ENCODE assay signal across 24 mouse cellular contexts in genomic region chr12:86701491-86701890, GRCm38 (mm10). TPM values are rescaled to one million over a fixed set of nuclear protein-coding genes. Genes with fewer than 3 reads are reported as not detected.
DNase-seq lines count a peak whose midpoint lies in the region; ATAC-seq and TF ChIP-seq lines count a peak whose summit lies in the region.
"Had no signal": no experiment of that assay in that cellular context is flagged by ENCODE, and none has a peak within 500 bp of the region (broad histone marks: within the 10 kb centered on the region; RNA-seq: fewer than 3 reads in every experiment).

No protein-coding gene starts in this region.

- TF ChIP-seq POLR2A in cortical plate, adult 2 months (IDR thresholded peaks at IDR 0.05; ENCODE audit: extremely low read depth, insufficient read depth, low read length), result no peak

- DNase-seq in hindbrain, embryonic 10.5 days (ENCODE audit: low spot score), result no peak
- DNase-seq in hindbrain, embryonic 11.5 days (ENCODE audit: low spot score), result no peak
- DNase-seq in cerebellum, adult 8-10 months, result peak; percentile 53
- no peak for DNase-seq in hindbrain, embryonic 14.5 days (ENCODE audit: low spot score)
- DNase-seq in testis, postnatal 10 days (ENCODE audit: low spot score), result no peak
- DNase-seq in adrenal gland, postnatal 10 days, result no peak
- no peak for DNase-seq in layer of hippocampus, postnatal 36 days
- DNase-seq: adrenal gland, adult 8-10 months; B cell, adult 2 months; heart, postnatal 14 days; layer of hippocampus, adult 9-11 months; lung, postnatal 10 days; thymus, postnatal 14 days had no signal

- no peak overlapping the region for H3K9ac ChIP-seq in hindbrain, embryonic 11.5 days (ENCODE audit: low read depth, low read length)
- no peak overlapping the region for H3K9ac ChIP-seq in hindbrain, embryonic 14.5 days
- H3K9ac ChIP-seq: intestine, embryonic 15.5 days; limb, embryonic 15.5 days; midbrain, embryonic 15.5 days had no signal

- no peak for TF ChIP-seq CTCF in cortical plate, adult 2 months (IDR thresholded peaks at IDR 0.05; ENCODE audit: extremely low read depth, insufficient read depth, low read length)

- no peaks in the 10 kb centered on the region for H3K27me3 ChIP-seq in hindbrain, embryonic 10.5 days (ENCODE audit: insufficient read depth, poor library complexity, severe bottlenecking)
- H3K27me3 ChIP-seq in hindbrain, embryonic 11.5 days (ENCODE audit: control insufficient read depth, insufficient read depth, low read length), result no peaks in the 10 kb centered on the region
- H3K27me3 ChIP-seq in hindbrain, embryonic 14.5 days (ENCODE audit: control insufficient read depth, insufficient read depth, low read length), result no peaks in the 10 kb centered on the region
- H3K27me3 ChIP-seq: intestine, embryonic 15.5 days; limb, embryonic 15.5 days; midbrain, embryonic 15.5 days had no signal

- H3K4me3 ChIP-seq in hindbrain, embryonic 10.5 days, result no peak overlapping the region
- H3K4me3 ChIP-seq in hindbrain, embryonic 11.5 days (ENCODE audit: low read depth, low read length), result no peak overlapping the region
- no peak overlapping the region for H3K4me3 ChIP-seq in cortical plate, adult 2 months (ENCODE audit: insufficient read depth, low read length)
- no peak overlapping the region for H3K4me3 ChIP-seq in hindbrain, embryonic 14.5 days (replicated peaks; ENCODE audit: low read length)
- H3K4me3 ChIP-seq: intestine, embryonic 15.5 days; limb, embryonic 15.5 days; midbrain, embryonic 15.5 days had no signal

- H3K4me2 ChIP-seq in hindbrain, embryonic 11.5 days (replicated peaks; ENCODE audit: low read depth, low read length), result no peak overlapping the region
- no peak overlapping the region for H3K4me2 ChIP-seq in hindbrain, embryonic 14.5 days (replicated peaks)
- H3K4me2 ChIP-seq: heart, embryonic 11.5 days; intestine, embryonic 15.5 days; limb, embryonic 15.5 days; midbrain, embryonic 15.5 days had no signal

- H3K4me1 ChIP-seq in hindbrain, embryonic 10.5 days (replicated peaks), result peaks cover 47% of the 10 kb centered on the region
- peaks cover 7% of the 10 kb centered on the region; the same call in 1 of the 2 replicates for H3K4me1 ChIP-seq in hindbrain, embryonic 11.5 days (replicated peaks; ENCODE audit: control insufficient read depth, insufficient read depth, low read length)
- peaks cover 8% of the 10 kb centered on the region; the same call in 1 of the 2 replicates for H3K4me1 ChIP-seq in cortical plate, adult 2 months (ENCODE audit: control insufficient read depth, insufficient read depth, low read length)
- no peaks in the 10 kb centered on the region; the same call in 1 of the 2 replicates for H3K4me1 ChIP-seq in hindbrain, embryonic 14.5 days (replicated peaks; ENCODE audit: control insufficient read depth, insufficient read depth, low read length)

- peak overlapping the region; percentile 83 for H3K27ac ChIP-seq in hindbrain, embryonic 10.5 days
- H3K27ac ChIP-seq in hindbrain, embryonic 11.5 days (ENCODE audit: low read depth, low read length), result no peak overlapping the region
- peak overlapping the region; percentile 73; the same call in 1 of the 2 replicates for H3K27ac ChIP-seq in cortical plate, adult 2 months (ENCODE audit: insufficient read depth, low read length)
- peak overlapping the region; percentile 81; the same call in 1 of the 2 replicates for H3K27ac ChIP-seq in hindbrain, embryonic 14.5 days
- H3K27ac ChIP-seq: intestine, embryonic 15.5 days; kidney, postnatal 0 days; limb, embryonic 15.5 days had no signal

- no peaks in the 10 kb centered on the region for H3K9me3 ChIP-seq in hindbrain, embryonic 10.5 days
- H3K9me3 ChIP-seq in hindbrain, embryonic 11.5 days (ENCODE audit: control insufficient read depth, low read length), result no peaks in the 10 kb centered on the region
- no peaks in the 10 kb centered on the region for H3K9me3 ChIP-seq in hindbrain, embryonic 14.5 days (ENCODE audit: control insufficient read depth, low read length)
- H3K9me3 ChIP-seq: intestine, embryonic 15.5 days; limb, embryonic 15.5 days; midbrain, embryonic 15.5 days had no signal

- ATAC-seq in hindbrain, embryonic 11.5 days (ENCODE audit: low FRiP score), result no peak
- ATAC-seq in hindbrain, embryonic 14.5 days (ENCODE audit: low FRiP score), result no peak
- ATAC-seq: intestine, embryonic 15.5 days; midbrain, embryonic 15.5 days had no signal

- H3K36me3 ChIP-seq in hindbrain, embryonic 10.5 days, result peaks cover 28% of the 10 kb centered on the region
- no peaks in the 10 kb centered on the region for H3K36me3 ChIP-seq in hindbrain, embryonic 11.5 days (ENCODE audit: control insufficient read depth, insufficient read depth, low read length)
- peaks cover under 1% of the 10 kb centered on the region for H3K36me3 ChIP-seq in hindbrain, embryonic 14.5 days (replicated peaks; ENCODE audit: control insufficient read depth, insufficient read depth)
- H3K36me3 ChIP-seq: intestine, embryonic 15.5 days; midbrain, embryonic 15.5 days had no signal

- 87% methylated on average over 4 of the region's 4 CpGs for WGBS in hindbrain, embryonic 10.5 days
- WGBS in hindbrain, embryonic 11.5 days, result 91% methylated on average over 4 of the region's 4 CpGs
- WGBS in hindbrain, embryonic 14.5 days, result 90% methylated on average over 4 of the region's 4 CpGs

RNA-seq across cellular contexts. Expression of gene Vash1, which starts 23.0 kb away (rescaled TPM):
- 21.1 and 27.4 TPM in 2 replicates for polyA plus RNA-seq in hindbrain, embryonic 10.5 days (2016; fragmentation: Nextera tagmentation; extraction: Ambion mirVana)
- polyA plus RNA-seq in hindbrain, embryonic 11.5 days (2014; fragmentation: Nextera tagmentation; extraction: Ambion mirVana), result 26.5 and 28.1 TPM in 2 replicates
- 14.7 and 15.8 TPM in 2 replicates for polyA plus RNA-seq in cortical plate, adult 2 months (2012; rRNA removed)
- polyA plus RNA-seq in hindbrain, embryonic 14.5 days (2014; fragmentation: Nextera tagmentation; extraction: Ambion mirVana), result 27.5 and 31.2 TPM in 2 replicates
- total RNA-seq in adrenal gland, postnatal 10 days (2021), result 10 to 100 TPM; 14.7 to 20.6 TPM
- total RNA-seq in layer of hippocampus, postnatal 36 days (2021), result 10 to 100 TPM; 44.4 to 47.7 TPM
- total RNA-seq: megakaryocyte, adult 5-6 weeks had no signal

RNA-seq across cellular contexts. Expression of gene Angel1, which starts 24.8 kb away (rescaled TPM):
- polyA plus RNA-seq in hindbrain, embryonic 10.5 days (2016; fragmentation: Nextera tagmentation; extraction: Ambion mirVana), result 14.7 and 14.8 TPM in 2 replicates
- 8.4 and 11.6 TPM in 2 replicates for polyA plus RNA-seq in hindbrain, embryonic 11.5 days (2014; fragmentation: Nextera tagmentation; extraction: Ambion mirVana)
- 10.3 and 10.5 TPM in 2 replicates for polyA plus RNA-seq in cortical plate, adult 2 months (2012; rRNA removed)
- polyA plus RNA-seq in hindbrain, embryonic 14.5 days (2014; fragmentation: Nextera tagmentation; extraction: Ambion mirVana), result 12.3 and 13.1 TPM in 2 replicates
- total RNA-seq in adrenal gland, postnatal 10 days (2021), result 1 to 10 TPM; 2.9 to 4.9 TPM
- 1 to 10 TPM; 6.0 to 6.2 TPM for total RNA-seq in layer of hippocampus, postnatal 36 days (2021)

RNA-seq across cellular contexts. Expression of gene Lrrc74a, which starts 32.7 kb away (rescaled TPM):
- not detected in 2 replicates for polyA plus RNA-seq in hindbrain, embryonic 10.5 days (2016; fragmentation: Nextera tagmentation; extraction: Ambion mirVana)
- polyA plus RNA-seq in hindbrain, embryonic 11.5 days (2014; fragmentation: Nextera tagmentation; extraction: Ambion mirVana), result not detected in 2 replicates
- polyA plus RNA-seq in cortical plate, adult 2 months (2012; rRNA removed), result not detected in 2 replicates
- polyA plus RNA-seq in hindbrain, embryonic 14.5 days (2014; fragmentation: Nextera tagmentation; extraction: Ambion mirVana), result not detected in 2 replicates
- total RNA-seq in adrenal gland, postnatal 10 days (2021), result not detected
- total RNA-seq in layer of hippocampus, postnatal 36 days (2021), result not detected
- total RNA-seq: adrenal gland, adult 8-10 months; gastrocnemius, postnatal 4 days; heart, postnatal 14 days; left cerebral cortex, postnatal 25 days; megakaryocyte, adult 5-6 weeks had no signal
- polyA plus RNA-seq: heart, embryonic 11.5 days; intestine, embryonic 15.5 days; kidney, postnatal 0 days; limb, embryonic 15.5 days; liver, embryonic 16.5 days; midbrain, embryonic 15.5 days; stomach, embryonic 16.5 days had no signal
